Mouse (Mus musculus) heart, embryonic 13.5 days (tissue): ENCODE measurements around the gene Msantd1. TPM values are rescaled to one million over a fixed set of nuclear protein-coding genes. Genes with fewer than 3 reads are reported as not detected.

Source experiments
- ATAC-seq: fragments of 200-750 bp; cut with Nextera tagmentation; 2 replicates; pipeline ENCODE4 v1.8.0; 2017; ENCODE audit warnings: moderate TSS enrichment; ENCODE audit not compliant: insufficient number of reproducible peaks, low FRiP score, low TSS enrichment; ENCODE audit errors: extremely low read depth
- H3K27ac ChIP-seq: fragments of 300-500 bp; sonication (generic); replicated peaks from 2 replicates; pipeline ENCODE4 v1.5.1; 2015; ENCODE audit warnings: moderate library complexity, mild to moderate bottlenecking, inconsistent platforms
- H3K27me3 ChIP-seq: fragments of 300-500 bp; sonication (generic); replicated peaks from 2 replicates; pipeline ENCODE4 v1.6.1; 2015; ENCODE audit warnings: mild to moderate bottlenecking, inconsistent platforms
- H3K36me3 ChIP-seq: fragments of 300-500 bp; sonication (generic); 2 replicates; pipeline ENCODE4 v1.6.1; 2015; ENCODE audit warnings: mild to moderate bottlenecking, inconsistent platforms
- H3K4me1 ChIP-seq: fragments of 300-500 bp; sonication (generic); 2 replicates; pipeline ENCODE4 v1.6.1; 2015; ENCODE audit warnings: inconsistent platforms
- H3K4me2 ChIP-seq: fragments of 300-500 bp; sonication (generic); 2 replicates; pipeline ENCODE4 v1.6.1; 2015; ENCODE audit warnings: inconsistent platforms, mild to moderate bottlenecking, moderate library complexity
- H3K4me3 ChIP-seq: fragments of 300-500 bp; sonication (generic); 2 replicates; pipeline ENCODE4 v1.5.1; 2015; ENCODE audit warnings: moderate library complexity, mild to moderate bottlenecking, inconsistent platforms
- H3K9ac ChIP-seq: fragments of 300-500 bp; sonication (generic); 2 replicates; pipeline ENCODE4 v1.6.1; 2015; ENCODE audit warnings: inconsistent platforms, mild to moderate bottlenecking, moderate library complexity
- H3K9me3 ChIP-seq: fragments of 300-500 bp; sonication (generic); 2 replicates; pipeline ENCODE4 v1.6.1; 2016; ENCODE audit warnings: inconsistent platforms
- WGBS: fragments of 180-500 bp; shearing (Covaris S2); methylation state at CpG from one replicate; pipeline ENCODE4 v1.1.7; 2015; ENCODE audit warnings: mixed read lengths; 5-methylcytosine and 5-hydroxymethylcytosine counted together
- polyA plus RNA-seq: library from polyadenylated mRNA; unstranded; fragments of >200 nt; fragmentation: Nextera tagmentation; extraction: Ambion mirVana; gene quantifications from 2 replicates; pipeline ENCODE4 v1.2.1, GENCODE M21; 2015

The Msantd1 gene
- polyA plus RNA-seq, 1 experiment from 2014 or later, result not detected

GRCm38 (mm10) chr5:34930151-34930975, 22.6 kb downstream of the Msantd1 start:
- 74% methylated on average over 9 of the region's 9 CpGs for WGBS
- Histone ChIP-seq H3K36me3 (peaks cover 10% of the 10 kb centered on the region), H3K4me3 (no peak overlapping the region), H3K27me3 (no peaks in the 10 kb centered on the region), H3K9me3 (no peaks in the 10 kb centered on the region), H3K9ac (no peak overlapping the region), H3K27ac (no peak overlapping the region), H3K4me1 (peaks cover 22% of the 10 kb centered on the region), H3K4me2 (no peak overlapping the region)
- no peak for ATAC-seq

- Histone ChIP-seq H3K27me3 (no peaks in the 10 kb centered on the region), H3K4me1 (peaks cover 22% of the 10 kb centered on the region), H3K4me3 (no peak overlapping the region), H3K4me2 (no peak overlapping the region), H3K36me3 (peaks cover 3% of the 10 kb centered on the region), H3K27ac (peak overlapping the region; percentile 83; the same call in 1 of the 2 replicates), H3K9ac (0 out of 2 replicates have a peak overlapping the region, but pooled peaks have one; percentile 50), H3K9me3 (no peaks in the 10 kb centered on the region)
- WGBS, result 56% methylated on average over 2 of the region's 2 CpGs
- ATAC-seq, result no peak
These were observed 23.3 kb downstream of the Msantd1 start for GRCm38 (mm10) chr5:34931091-34931490.

DNA sequence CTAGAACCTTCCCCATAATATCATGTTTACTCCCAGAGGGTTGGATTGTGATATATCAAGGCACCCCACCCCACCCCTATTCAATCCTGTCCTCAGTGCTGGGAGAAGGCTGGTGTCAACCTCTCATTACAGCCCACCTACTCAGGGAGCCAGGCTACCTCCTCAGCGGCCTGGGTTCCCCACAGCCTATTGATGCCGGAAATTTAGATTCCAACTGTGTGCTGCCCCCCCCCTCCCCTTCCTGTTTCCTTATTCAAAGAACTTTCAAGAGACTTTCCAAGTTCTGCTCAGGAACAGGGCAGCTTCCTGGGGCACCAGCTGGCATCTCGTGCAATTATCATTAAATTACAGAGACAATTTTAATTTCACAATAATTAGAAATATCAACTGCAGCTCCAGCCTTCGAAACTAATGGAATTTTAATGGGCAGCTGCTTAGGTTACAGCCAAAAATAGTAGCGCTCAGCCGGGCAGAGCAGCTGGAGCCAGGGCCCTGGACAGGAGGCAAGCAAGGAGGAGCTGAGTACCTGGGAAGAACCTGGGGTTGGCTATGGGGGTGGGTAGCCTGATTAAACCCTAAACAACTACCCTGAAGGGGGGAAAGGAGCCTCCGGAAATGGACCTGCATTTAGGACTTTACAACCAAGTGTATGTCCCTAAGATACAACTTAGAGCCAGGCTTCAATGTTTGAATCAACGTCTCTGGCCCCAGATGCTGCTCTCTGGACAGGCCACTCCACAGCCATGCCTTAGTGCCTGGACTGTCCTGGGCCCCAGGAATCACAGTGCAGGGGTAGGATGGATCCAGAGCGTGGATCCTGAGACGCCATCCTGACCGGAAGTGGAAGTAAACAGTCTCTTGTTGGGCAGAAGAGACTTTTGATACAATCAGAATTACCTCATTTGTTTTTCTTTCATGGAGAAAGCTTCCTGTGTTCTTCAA, 24.0 kb downstream of the Msantd1 start:
- no peaks in the 10 kb centered on the region for H3K9me3 ChIP-seq
- H3K9ac ChIP-seq, result peak overlapping the region; percentile 50; the same call in 1 of the 2 replicates
- no peak for ATAC-seq
- H3K4me3 ChIP-seq, result no peak overlapping the region
- H3K4me2 ChIP-seq, result peak overlapping the region; percentile 26; the same call in 1 of the 2 replicates
- no peaks in the 10 kb centered on the region for H3K36me3 ChIP-seq
- 30% methylated on average over 11 of the region's 11 CpGs for WGBS
- H3K4me1 ChIP-seq, result peaks cover 22% of the 10 kb centered on the region
- peak overlapping the region; percentile 83 for H3K27ac ChIP-seq
- H3K27me3 ChIP-seq, result no peaks in the 10 kb centered on the region

- Histone ChIP-seq H3K9me3 (no peaks in the 10 kb centered on the region), H3K27ac (peak overlapping the region; percentile 83), H3K4me3 (no peak overlapping the region), H3K27me3 (no peaks in the 10 kb centered on the region), H3K4me1 (peaks cover 22% of the 10 kb centered on the region), H3K4me2 (no peak overlapping the region), H3K9ac (no peak overlapping the region), H3K36me3 (no peaks in the 10 kb centered on the region)
- no peak for ATAC-seq
- 52% methylated on average over 4 of the region's 4 CpGs for WGBS
These were observed 24.6 kb downstream of the Msantd1 start for GRCm38 (mm10) chr5:34932458-34932806.

DNA sequence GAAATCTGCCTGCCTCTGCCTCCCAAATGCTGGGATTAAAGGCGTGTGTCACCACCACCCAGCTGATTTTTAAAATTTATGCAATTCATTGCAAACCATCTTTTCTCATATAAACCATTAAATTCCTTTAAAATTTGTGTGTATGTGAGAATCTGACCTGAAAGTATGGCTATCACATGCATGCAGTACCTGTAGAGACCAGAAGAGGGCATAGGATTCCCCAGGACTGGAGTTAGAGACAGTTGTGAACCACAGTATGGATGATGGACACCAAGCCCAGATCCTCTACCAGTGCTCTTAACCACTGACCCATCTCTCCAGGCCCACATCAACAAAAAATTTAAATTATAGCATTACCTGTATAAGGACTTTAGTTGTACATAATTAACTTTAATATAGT, 25.6 kb downstream of the Msantd1 start:
- Histone ChIP-seq H3K9me3 (no peaks in the 10 kb centered on the region), H3K4me3 (no peak overlapping the region), H3K27ac (no peak overlapping the region), H3K36me3 (no peaks in the 10 kb centered on the region), H3K4me2 (no peak overlapping the region), H3K4me1 (peaks cover 22% of the 10 kb centered on the region), H3K27me3 (no peaks in the 10 kb centered on the region), H3K9ac (no peak overlapping the region)
- ATAC-seq, result no peak
- 88% methylated on average over 1 of the region's 1 CpGs for WGBS

DNA sequence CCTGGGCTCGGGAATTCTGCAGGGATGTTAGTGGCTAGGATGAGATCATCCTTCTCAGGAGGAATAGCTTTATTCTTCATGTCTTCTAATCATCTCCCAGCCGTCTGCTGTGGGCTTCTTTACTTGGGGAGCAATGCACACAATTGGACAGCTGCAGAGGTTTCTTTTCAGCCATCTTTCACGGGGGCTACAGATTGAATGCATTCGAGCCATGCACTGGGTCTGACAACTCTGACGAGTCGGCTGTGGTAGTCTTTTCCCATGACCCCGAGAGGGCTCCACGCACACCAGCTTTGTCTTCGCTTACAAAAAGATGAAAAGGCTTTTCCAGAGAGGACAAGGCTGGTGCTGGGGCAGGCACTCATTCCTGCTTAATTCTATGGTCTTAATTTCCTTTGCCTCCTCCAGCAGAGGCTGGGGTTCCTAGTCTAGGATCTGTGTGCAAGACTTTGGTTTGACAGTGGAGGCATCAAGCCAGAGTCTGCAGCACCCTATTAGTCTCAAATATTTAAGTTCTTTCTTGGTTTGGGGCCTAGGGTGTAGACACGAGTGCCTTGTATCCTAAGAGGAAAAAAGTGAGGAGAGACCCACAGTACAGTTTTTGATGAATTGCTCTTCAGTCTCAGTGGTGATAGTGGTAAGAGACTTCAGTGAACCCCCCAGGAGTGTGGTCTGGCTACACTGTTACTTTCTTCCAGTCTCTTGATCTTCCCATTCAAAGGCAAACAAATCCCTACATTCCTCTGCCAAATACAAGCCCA, 34.1 kb downstream of the Msantd1 start:
- no peak overlapping the region for H3K4me2 ChIP-seq
- H3K9ac ChIP-seq, result no peak overlapping the region
- no peak for ATAC-seq
- no peaks in the 10 kb centered on the region for H3K36me3 ChIP-seq
- H3K9me3 ChIP-seq, result no peaks in the 10 kb centered on the region
- no peak overlapping the region for H3K4me3 ChIP-seq
- H3K4me1 ChIP-seq, result 0 out of 2 replicates have a peak, but pooled peaks cover 6% of the 10 kb centered on the region
- 65% methylated on average over 10 of the region's 10 CpGs for WGBS
- H3K27ac ChIP-seq, result no peak overlapping the region
- H3K27me3 ChIP-seq, result no peaks in the 10 kb centered on the region

GRCm38 (mm10) chr5:34943428-34943827, 35.6 kb downstream of the Msantd1 start:
- Histone ChIP-seq H3K4me2 (no peak overlapping the region), H3K27me3 (no peaks in the 10 kb centered on the region), H3K9ac (no peak overlapping the region), H3K4me1 (peaks cover 17% of the 10 kb centered on the region), H3K36me3 (no peaks in the 10 kb centered on the region), H3K27ac (no peak overlapping the region), H3K4me3 (no peak overlapping the region), H3K9me3 (no peaks in the 10 kb centered on the region)
- no peak for ATAC-seq
- 76% methylated on average over 3 of the region's 3 CpGs for WGBS

GRCm38 (mm10) chr5:34948861-34949760, 41.3 kb downstream of the Msantd1 start, which contains the start of gene Rgs12:
Gene Rgs12, plus strand, starts transcription at chr5:34949445.
- Histone ChIP-seq H3K4me3 (peak within 1 kb of the TSS; percentile 93), H3K36me3 (peaks cover 17% of the 10 kb centered on the region), H3K4me1 (peaks cover 50% of the 10 kb centered on the region), H3K4me2 (peak within 1 kb of the TSS; percentile 80), H3K27me3 (no peaks in the 10 kb centered on the region), H3K9ac (peak within 1 kb of the TSS; percentile 98), H3K9me3 (peaks cover 5% of the 10 kb centered on the region; the same call in 1 of the 2 replicates), H3K27ac (peak within 1 kb of the TSS; percentile 92)
- under 1% methylated on average over 74 of the region's 84 CpGs for WGBS
- peak; percentile 92 for ATAC-seq

DNA sequence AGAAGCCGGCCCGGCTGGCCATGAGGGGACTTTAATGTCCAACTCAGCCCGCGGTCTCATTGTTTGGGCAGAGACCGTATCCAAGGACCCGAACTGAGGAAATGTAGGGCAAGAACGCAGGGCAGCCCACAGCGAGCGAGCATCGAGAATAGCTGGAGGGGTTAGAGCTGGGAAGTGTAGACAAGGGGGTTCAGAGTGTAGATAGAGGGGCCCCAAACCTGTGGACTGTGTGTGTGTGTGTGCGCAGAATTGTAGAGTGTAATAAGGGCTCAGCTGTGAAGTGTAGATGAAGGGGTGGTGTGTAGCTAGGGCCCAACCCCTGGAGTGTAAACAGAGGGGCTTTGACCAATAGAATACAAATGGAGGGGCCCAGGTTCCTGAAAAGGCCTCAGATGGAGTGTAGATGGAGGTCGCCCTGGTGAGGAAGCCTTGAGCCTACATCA, 42.0 kb downstream of the Msantd1 start:
- ATAC-seq, result no peak
- WGBS, result 2% methylated on average over 12 of the region's 12 CpGs
- peaks cover 57% of the 10 kb centered on the region for H3K4me1 ChIP-seq

More for the DNA sequence above, 42.0 kb downstream of the Msantd1 start:
- peak overlapping the region; percentile 92 for H3K27ac ChIP-seq
- peak overlapping the region; percentile 98 for H3K9ac ChIP-seq
- no peaks in the 10 kb centered on the region for H3K27me3 ChIP-seq
- peak overlapping the region; percentile 93 for H3K4me3 ChIP-seq
- peaks cover 17% of the 10 kb centered on the region for H3K36me3 ChIP-seq
- peaks cover 5% of the 10 kb centered on the region; the same call in 1 of the 2 replicates for H3K9me3 ChIP-seq
- peak overlapping the region; percentile 80 for H3K4me2 ChIP-seq
